25 mouse cellular contexts compared by ENCODE assay signal in genomic region chr7:4850621-4851314, GRCm38 (mm10). TPM values are rescaled to one million over a fixed set of nuclear protein-coding genes. Genes with fewer than 3 reads are reported as not detected.
DNase-seq lines count a peak whose midpoint lies in the region; TF ChIP-seq lines count a peak whose summit lies in the region.
"Had no signal": no experiment of that assay in that cellular context is flagged by ENCODE, and none has a peak within 500 bp of the region (broad histone marks: within the 10 kb centered on the region; RNA-seq: fewer than 3 reads in every experiment).

No protein-coding gene starts in this region.

- DNase-seq in heart, embryonic 10.5 days (ENCODE audit: low spot score), result peak; percentile 57
- no peak for DNase-seq in heart, adult 18-20 months
- DNase-seq in A20 (ENCODE audit: low read depth, low spot score), result peak; percentile 57
- DNase-seq in embryonic facial prominence, embryonic 10.5 days (ENCODE audit: low spot score), result no peak
- DNase-seq in urinary bladder, adult 2 months (ENCODE audit: low spot score), result no peak
- DNase-seq: adrenal gland, postnatal 14 days; cerebellum, adult 11 months; cerebellum, adult 2 months; cerebellum, postnatal 10 days; cerebellum, postnatal 36 days; embryo, embryonic 11 days; gastrocnemius, postnatal 10 days; gastrocnemius, postnatal 36 days; heart, postnatal 14 days had no signal

- peaks cover 39% of the 10 kb centered on the region; the same call in 1 of the 2 replicates for H3K27me3 ChIP-seq in heart, embryonic 10.5 days (ENCODE audit: insufficient read depth, poor library complexity, severe bottlenecking)
- H3K27me3 ChIP-seq in testis, adult 2 months (ENCODE audit: control insufficient read depth, insufficient read depth, low read length), result no peaks in the 10 kb centered on the region
- peaks cover 28% of the 10 kb centered on the region for H3K27me3 ChIP-seq in embryonic facial prominence, embryonic 10.5 days (replicated peaks; ENCODE audit: low read depth, poor library complexity, severe bottlenecking)
- H3K27me3 ChIP-seq: hindbrain, embryonic 15.5 days had no signal

- H3K4me1 ChIP-seq in heart, embryonic 10.5 days, result no peaks in the 10 kb centered on the region
- H3K4me1 ChIP-seq in testis, adult 2 months (ENCODE audit: control insufficient read depth, insufficient read depth, low read length), result peaks cover 4% of the 10 kb centered on the region
- H3K4me1 ChIP-seq in embryonic facial prominence, embryonic 10.5 days, result no peaks in the 10 kb centered on the region
- H3K4me1 ChIP-seq: forebrain, embryonic 10.5 days; forebrain, embryonic 13.5 days; heart, embryonic 13.5 days; hindbrain, embryonic 12.5 days; hindbrain, embryonic 15.5 days had no signal

- no peak for TF ChIP-seq CTCF in testis, adult 2 months (IDR thresholded peaks at IDR 0.05; ENCODE audit: control insufficient read depth, insufficient read depth, insufficient replicate concordance, low read depth, low read length)

- H3K36me3 ChIP-seq in heart, embryonic 10.5 days, result no peaks in the 10 kb centered on the region
- H3K36me3 ChIP-seq in testis, adult 2 months (ENCODE audit: control insufficient read depth, insufficient read depth, low read length), result no peaks in the 10 kb centered on the region
- H3K36me3 ChIP-seq in embryonic facial prominence, embryonic 10.5 days (replicated peaks), result no peaks in the 10 kb centered on the region
- H3K36me3 ChIP-seq: forebrain, embryonic 10.5 days; heart, embryonic 13.5 days; hindbrain, embryonic 12.5 days; hindbrain, embryonic 15.5 days had no signal

- H3K4me3 ChIP-seq in heart, embryonic 10.5 days, result no peak overlapping the region
- no peak overlapping the region for H3K4me3 ChIP-seq in testis, adult 2 months (ENCODE audit: control insufficient read depth, low read depth, low read length)
- H3K4me3 ChIP-seq in embryonic facial prominence, embryonic 10.5 days, result no peak overlapping the region
- H3K4me3 ChIP-seq: forebrain, embryonic 10.5 days; forebrain, embryonic 13.5 days; heart, embryonic 13.5 days; hindbrain, embryonic 12.5 days; hindbrain, embryonic 15.5 days had no signal

- H3K9me3 ChIP-seq in heart, embryonic 10.5 days, result peaks cover 6% of the 10 kb centered on the region; the same call in 1 of the 2 replicates
- no peaks in the 10 kb centered on the region for H3K9me3 ChIP-seq in embryonic facial prominence, embryonic 10.5 days
- H3K9me3 ChIP-seq: hindbrain, embryonic 12.5 days; hindbrain, embryonic 15.5 days had no signal

- TF ChIP-seq POLR2A in testis, adult 2 months (IDR thresholded peaks at IDR 0.05; ENCODE audit: control insufficient read depth, low read depth, low read length), result no peak

- H3K27ac ChIP-seq in heart, embryonic 10.5 days, result no peak overlapping the region
- H3K27ac ChIP-seq in testis, adult 2 months (ENCODE audit: control insufficient read depth, insufficient read depth, low read depth, low read length), result peak overlapping the region; percentile 47
- H3K27ac ChIP-seq in embryonic facial prominence, embryonic 10.5 days (replicated peaks), result no peak overlapping the region
- H3K27ac ChIP-seq: forebrain, embryonic 10.5 days; forebrain, embryonic 13.5 days; heart, embryonic 13.5 days; hindbrain, embryonic 12.5 days; hindbrain, embryonic 15.5 days had no signal

- WGBS in heart, embryonic 10.5 days, result 69% methylated on average over 11 of the region's 11 CpGs
- WGBS in embryonic facial prominence, embryonic 10.5 days, result 79% methylated on average over 11 of the region's 11 CpGs

RNA-seq across cellular contexts. Expression of gene Shisa7, which starts 6.3 kb away (rescaled TPM):
- polyA plus RNA-seq in heart, embryonic 10.5 days (2016; fragmentation: Nextera tagmentation; extraction: Ambion mirVana), result 0.14 TPM in 1 of 2 replicates, not detected in the other
- not detected for total RNA-seq in heart, adult 18-20 months (2021)
- 21.8 and 24.8 TPM in 2 replicates for polyA plus RNA-seq in testis, adult 2 months (2012; rRNA removed)
- polyA plus RNA-seq in embryonic facial prominence, embryonic 10.5 days (2016; fragmentation: Nextera tagmentation; extraction: Ambion mirVana), result 0.23 and 0.35 TPM in 2 replicates
- polyA plus RNA-seq in urinary bladder, adult 2 months (2012; rRNA removed), result 1.1 and 1.3 TPM in 2 replicates
- total RNA-seq: gastrocnemius, adult 18-20 months; gastrocnemius, postnatal 36 days; granulocyte monocyte progenitor cell, adult 5-6 weeks had no signal

RNA-seq across cellular contexts. Expression of gene Isoc2b, which starts 19.3 kb away (rescaled TPM):
- polyA plus RNA-seq in heart, embryonic 10.5 days (2016; fragmentation: Nextera tagmentation; extraction: Ambion mirVana), result 3.9 TPM in 2 replicates
- 1 to 10 TPM; 3.5 to 6.3 TPM for total RNA-seq in heart, adult 18-20 months (2021)
- polyA plus RNA-seq in testis, adult 2 months (2012; rRNA removed), result 4.9 and 6.5 TPM in 2 replicates
- 2.6 and 4.1 TPM in 2 replicates for polyA plus RNA-seq in embryonic facial prominence, embryonic 10.5 days (2016; fragmentation: Nextera tagmentation; extraction: Ambion mirVana)
- 16.3 and 19.4 TPM in 2 replicates for polyA plus RNA-seq in urinary bladder, adult 2 months (2012; rRNA removed)

RNA-seq across cellular contexts. Expression of gene Isoc2a, which starts 26.2 kb away (rescaled TPM):
- 1.3 TPM in 2 replicates for polyA plus RNA-seq in heart, embryonic 10.5 days (2016; fragmentation: Nextera tagmentation; extraction: Ambion mirVana)
- 10 to 100 TPM; 55.3 to 57.3 TPM for total RNA-seq in heart, adult 18-20 months (2021)
- 20.2 and 20.9 TPM in 2 replicates for polyA plus RNA-seq in testis, adult 2 months (2012; rRNA removed)
- 0.68 and 0.86 TPM in 2 replicates for polyA plus RNA-seq in embryonic facial prominence, embryonic 10.5 days (2016; fragmentation: Nextera tagmentation; extraction: Ambion mirVana)
- polyA plus RNA-seq in urinary bladder, adult 2 months (2012; rRNA removed), result 17.1 and 21.3 TPM in 2 replicates

RNA-seq across cellular contexts. Expression of gene Ube2s, which starts 38.4 kb away (rescaled TPM):
- 337 and 447 TPM in 2 replicates for polyA plus RNA-seq in heart, embryonic 10.5 days (2016; fragmentation: Nextera tagmentation; extraction: Ambion mirVana)
- total RNA-seq in heart, adult 18-20 months (2021), result 100 to 1,000 TPM in 1 of 2 experiments, 10 to 100 TPM in 1; 93.4 to 105 TPM
- polyA plus RNA-seq in testis, adult 2 months (2012; rRNA removed), result 1,069 and 1,189 TPM in 2 replicates
- polyA plus RNA-seq in embryonic facial prominence, embryonic 10.5 days (2016; fragmentation: Nextera tagmentation; extraction: Ambion mirVana), result 422 and 438 TPM in 2 replicates
- 115 and 129 TPM in 2 replicates for polyA plus RNA-seq in urinary bladder, adult 2 months (2012; rRNA removed)

RNA-seq across cellular contexts. Expression of gene Gm36210, which starts 55.5 kb away (rescaled TPM):
- polyA plus RNA-seq in heart, embryonic 10.5 days (2016; fragmentation: Nextera tagmentation; extraction: Ambion mirVana), result 0.18 and 0.36 TPM in 2 replicates
- not detected for total RNA-seq in heart, adult 18-20 months (2021)
- 0.65 and 0.79 TPM in 2 replicates for polyA plus RNA-seq in testis, adult 2 months (2012; rRNA removed)
- 0.22 TPM in 1 of 2 replicates, not detected in the other for polyA plus RNA-seq in embryonic facial prominence, embryonic 10.5 days (2016; fragmentation: Nextera tagmentation; extraction: Ambion mirVana)
- 0.15 and 0.22 TPM in 2 replicates for polyA plus RNA-seq in urinary bladder, adult 2 months (2012; rRNA removed)
- total RNA-seq: granulocyte monocyte progenitor cell, adult 5-6 weeks; heart, postnatal 14 days; hematopoietic stem cell, adult 5-6 weeks had no signal
- polyA plus RNA-seq: activated CD4-positive, CD25-positive, alpha-beta regulatory T cell, adult 4 months; heart, embryonic 13.5 days; hindbrain, embryonic 12.5 days; intestine, embryonic 14.5 days had no signal

Comparison
In these comparisons a context has a peak if more than half of its experiments do, and no peak if none do; other contexts are left out.
1. DNase-seq: peak in heart, embryonic 10.5 days (single experiment) and A20 (single experiment); none in heart, adult 18-20 months (0 of 2), embryonic facial prominence, embryonic 10.5 days (single experiment) and urinary bladder, adult 2 months (single experiment).
2. RNA of gene Shisa7, which starts 6.3 kb away (polyA plus RNA-seq): 21.8 to 24.8 TPM in testis, adult 2 months; 1.1 to 1.3 TPM in urinary bladder, adult 2 months, 0.23 to 0.35 TPM in embryonic facial prominence, embryonic 10.5 days and 0.14 TPM in heart, embryonic 10.5 days; every median in the first group is over 10 times any median in the second.